Mouse (Mus musculus) erythroblast, embryonic 14.5 days (primary cell): Measurements from ENCODE around the gene Prg3. TPM values are rescaled to one million over a fixed set of nuclear protein-coding genes. Genes with fewer than 3 reads are reported as not detected.

ENCODE experiments used
- H3K27me3 ChIP-seq: 2 replicates; pipeline ENCODE4 v1.6.1; 2012; ENCODE audit warnings: inconsistent platforms; ENCODE audit not compliant: control insufficient read depth
- H3K36me3 ChIP-seq: 2 replicates; pipeline ENCODE4 v1.6.1; 2012; ENCODE audit warnings: mild to moderate bottlenecking, inconsistent platforms; ENCODE audit not compliant: control insufficient read depth
- H3K4me1 ChIP-seq: 2 replicates; pipeline ENCODE4 v1.6.1; 2012; ENCODE audit warnings: inconsistent platforms; ENCODE audit not compliant: control insufficient read depth
- H3K4me3 ChIP-seq: replicated peaks from 2 replicates; pipeline ENCODE3; 2012; ENCODE audit warnings: moderate library complexity, mild to moderate bottlenecking, inconsistent platforms
- H3K9me3 ChIP-seq: 2 replicates; pipeline ENCODE4 v1.6.1; 2012; ENCODE audit warnings: low read length, inconsistent platforms, mixed read lengths; ENCODE audit not compliant: control insufficient read depth
- GATA1 ChIP-seq: IDR thresholded peaks from 2 replicates; pipeline ENCODE4 v1.6.1; 2012; ENCODE audit warnings: low read length, inconsistent platforms, mixed read lengths
- TAL1 ChIP-seq: IDR thresholded peaks from 3 replicates; pipeline ENCODE4 v1.6.1; 2012; ENCODE audit warnings: low read length, inconsistent platforms, mixed read lengths
- polyA plus RNA-seq: library from polyadenylated mRNA; stranded (reverse); fragments of >175 nt; gene quantifications from 2 replicates; pipeline ENCODE4 v1.2.3, GENCODE M21; 2012

Gene Prg3
- polyA plus RNA-seq, 1 experiment = 0.04 TPM

DNA sequence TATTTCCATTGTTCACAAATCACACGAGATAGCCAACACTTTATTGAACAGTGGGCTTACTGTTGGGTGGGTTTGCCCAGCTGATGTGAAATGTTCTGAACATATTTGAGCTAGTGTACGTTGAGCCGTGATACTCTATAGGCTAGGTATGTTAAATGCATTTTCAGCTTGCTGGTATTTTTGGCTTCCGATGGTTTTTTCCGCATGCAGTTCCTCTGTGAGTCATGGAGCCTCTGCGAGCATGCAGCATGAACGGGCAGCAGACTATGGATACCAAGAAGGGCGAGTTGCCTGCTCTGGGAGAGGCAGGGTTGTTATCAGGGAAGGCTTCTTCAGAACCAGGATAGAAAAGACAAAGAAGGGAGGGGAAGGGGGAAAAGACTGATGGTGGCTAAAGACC is 37.0 kb upstream of the Prg3 start:
- Histone ChIP-seq H3K4me1 (peaks cover 56% of the 10 kb centered on the region), H3K4me3 (no peak overlapping the region), H3K36me3 (peaks cover 100% of the 10 kb centered on the region), H3K27me3 (no peaks in the 10 kb centered on the region; the same call in 1 of the 2 replicates), H3K9me3 (no peaks in the 10 kb centered on the region)
- TF ChIP-seq TAL1 (no peak), GATA1 (no peak)

DNA sequence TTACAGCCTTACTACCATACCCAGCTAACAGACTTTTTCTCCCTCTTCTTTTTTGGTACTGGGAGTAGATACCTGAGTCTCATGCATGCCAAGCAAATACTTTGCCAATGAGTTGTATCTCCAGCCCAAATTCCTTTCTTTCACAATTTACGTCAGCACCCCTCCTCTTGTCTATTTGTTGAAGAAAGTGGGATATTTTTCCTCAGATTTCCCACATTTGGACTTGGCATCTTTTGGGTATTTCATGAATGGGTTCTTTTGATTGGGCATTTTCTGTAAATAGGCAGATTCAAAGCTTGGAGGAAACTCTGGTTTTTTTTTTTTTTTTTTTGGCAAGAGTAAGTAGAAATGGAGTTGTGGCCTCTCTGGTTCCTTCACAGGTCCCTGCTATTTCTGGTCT is 35.8 kb upstream of the Prg3 start:
- Histone ChIP-seq H3K36me3 (peaks cover 100% of the 10 kb centered on the region), H3K9me3 (no peaks in the 10 kb centered on the region), H3K4me3 (no peak overlapping the region), H3K4me1 (peaks cover 44% of the 10 kb centered on the region), H3K27me3 (no peaks in the 10 kb centered on the region; the same call in 1 of the 2 replicates)
- TF ChIP-seq TAL1 (no peak), GATA1 (no peak)

DNA sequence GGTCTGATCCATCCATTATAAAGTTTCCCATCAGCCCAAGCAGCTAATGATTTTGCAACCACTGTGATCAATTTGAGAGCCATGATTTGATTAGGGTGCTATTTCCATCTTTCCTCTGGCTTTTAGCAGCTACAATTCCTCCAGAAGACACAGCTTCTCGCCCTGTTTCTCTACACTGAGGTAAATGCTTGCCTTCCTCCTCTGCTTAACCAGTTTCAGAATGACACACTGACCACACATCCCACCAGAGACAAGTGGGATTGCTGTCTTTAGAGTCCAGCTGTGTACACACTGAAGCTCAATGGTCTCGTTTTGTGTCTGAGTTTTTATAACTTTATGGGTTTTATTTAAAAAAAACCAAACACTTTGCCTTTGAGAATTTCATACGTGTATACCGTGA is 35.3 kb upstream of the Prg3 start:
- TF ChIP-seq GATA1 (no peak), TAL1 (no peak)
- Histone ChIP-seq H3K4me1 (peaks cover 41% of the 10 kb centered on the region), H3K4me3 (no peak overlapping the region), H3K36me3 (peaks cover 100% of the 10 kb centered on the region), H3K9me3 (no peaks in the 10 kb centered on the region), H3K27me3 (no peaks in the 10 kb centered on the region; the same call in 1 of the 2 replicates)

DNA sequence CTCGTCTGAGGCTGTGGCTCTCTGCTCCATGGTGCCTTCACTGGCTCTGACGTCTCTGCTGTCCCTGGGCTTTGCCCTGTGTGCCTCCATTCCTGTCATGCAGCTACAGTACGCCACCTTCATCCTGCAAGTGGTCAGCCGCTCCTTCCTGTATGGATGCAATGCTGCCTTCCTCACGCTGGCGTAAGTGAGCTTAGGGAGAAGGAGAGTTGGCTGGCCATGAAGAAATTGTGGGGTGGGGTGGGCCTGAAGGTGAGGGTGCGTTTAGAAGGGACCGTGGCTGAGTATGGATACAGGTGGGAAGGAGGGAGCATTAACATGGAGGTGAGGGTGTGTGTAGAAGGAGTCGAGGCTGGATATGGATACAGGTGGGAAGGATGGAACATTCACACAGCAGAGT is 32.6 kb upstream of the Prg3 start:
- TF ChIP-seq TAL1 (no peak), GATA1 (no peak)
- no peaks in the 10 kb centered on the region for H3K9me3 ChIP-seq
- H3K27me3 ChIP-seq = no peaks in the 10 kb centered on the region; the same call in 1 of the 2 replicates
- H3K4me1 ChIP-seq = peaks cover 23% of the 10 kb centered on the region
- peaks cover 100% of the 10 kb centered on the region for H3K36me3 ChIP-seq
- no peak overlapping the region for H3K4me3 ChIP-seq

DNA sequence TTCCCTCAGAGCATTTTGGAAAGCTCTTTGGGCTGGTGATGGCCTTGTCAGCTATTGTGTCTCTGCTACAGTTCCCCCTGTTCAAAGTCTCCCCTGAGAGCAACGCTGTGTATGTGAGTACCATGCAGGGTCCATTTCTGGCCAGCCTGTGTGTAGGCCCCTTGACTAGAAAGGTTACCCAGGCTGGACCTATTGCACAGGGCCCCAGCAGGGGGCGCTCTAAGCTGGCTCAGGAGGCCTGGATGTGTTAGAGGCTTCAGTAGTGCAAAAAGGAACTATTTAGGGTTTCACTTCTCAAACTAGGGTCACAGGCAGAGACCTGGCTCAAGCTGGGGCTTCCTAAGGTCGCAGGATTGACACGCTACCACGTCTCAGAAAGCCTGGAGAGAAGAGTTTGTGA is 31.7 kb upstream of the Prg3 start:
- no peak for TF ChIP-seq GATA1
- no peak for TF ChIP-seq TAL1
- peaks cover 22% of the 10 kb centered on the region for H3K4me1 ChIP-seq
- no peaks in the 10 kb centered on the region; the same call in 1 of the 2 replicates for H3K27me3 ChIP-seq
- H3K4me3 ChIP-seq = no peak overlapping the region
- no peaks in the 10 kb centered on the region for H3K9me3 ChIP-seq
- H3K36me3 ChIP-seq = peaks cover 96% of the 10 kb centered on the region

DNA sequence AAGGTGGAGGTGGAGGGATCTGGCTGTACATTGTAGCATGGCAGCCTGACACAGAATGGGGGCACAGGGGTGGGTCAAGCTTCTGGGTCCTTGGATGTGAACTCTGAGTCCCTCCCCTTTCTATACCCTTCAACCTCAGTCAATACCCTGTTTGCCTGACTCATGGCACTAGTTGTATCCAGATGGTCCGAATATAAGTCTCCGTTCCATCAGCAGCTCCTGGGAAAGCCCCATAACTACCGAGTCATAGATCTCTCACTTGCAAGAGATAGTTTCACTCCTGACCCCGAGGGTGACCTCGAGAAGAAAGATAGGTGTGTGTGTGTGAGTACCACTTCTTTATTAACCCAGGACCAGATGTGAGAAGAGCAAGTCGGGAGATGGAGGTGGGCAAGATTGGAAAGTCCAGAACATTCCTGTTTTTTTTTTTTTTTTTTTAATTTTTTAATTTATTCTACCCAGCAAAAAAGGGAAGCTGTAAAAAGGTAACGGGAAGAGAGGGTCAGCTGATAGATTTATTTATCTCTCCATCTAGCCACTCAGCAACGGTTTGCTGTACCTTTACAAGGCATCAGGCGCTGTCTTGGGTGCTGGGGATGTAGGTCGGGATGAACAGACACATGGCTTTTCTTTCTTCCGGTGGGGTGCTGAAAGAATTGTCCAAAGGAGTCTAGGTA is 29.3 kb upstream of the Prg3 start:
- H3K9me3 ChIP-seq = no peaks in the 10 kb centered on the region
- H3K36me3 ChIP-seq = peaks cover 78% of the 10 kb centered on the region
- H3K4me1 ChIP-seq = peaks cover 15% of the 10 kb centered on the region
- no peaks in the 10 kb centered on the region; the same call in 1 of the 2 replicates for H3K27me3 ChIP-seq
- no peak overlapping the region for H3K4me3 ChIP-seq
- TF ChIP-seq GATA1 = no peak

DNA sequence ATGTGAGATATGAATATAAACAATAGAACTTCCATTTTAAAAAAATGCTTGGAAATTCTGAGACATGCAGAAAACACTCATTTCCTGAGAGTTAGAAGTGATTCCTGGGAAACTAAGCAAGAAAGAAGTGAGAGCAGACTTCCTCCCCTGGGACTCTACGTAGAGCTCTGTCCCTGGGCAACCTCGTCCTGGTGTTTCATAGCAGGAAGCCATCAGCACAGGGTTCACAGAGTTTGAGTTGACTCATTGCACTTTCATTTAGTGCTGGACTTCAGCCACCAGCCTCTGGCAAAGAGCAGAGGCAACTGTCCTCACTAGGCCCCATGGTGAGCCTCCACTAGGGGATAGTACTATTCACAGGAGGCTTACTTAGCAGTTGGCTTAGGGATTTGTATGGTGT is 26.7 kb upstream of the Prg3 start:
- Histone ChIP-seq H3K36me3 (peaks cover 55% of the 10 kb centered on the region), H3K4me1 (peaks cover 4% of the 10 kb centered on the region), H3K27me3 (no peaks in the 10 kb centered on the region), H3K4me3 (no peak overlapping the region), H3K9me3 (no peaks in the 10 kb centered on the region)
- no peak for TF ChIP-seq TAL1
- TF ChIP-seq GATA1 = no peak

DNA sequence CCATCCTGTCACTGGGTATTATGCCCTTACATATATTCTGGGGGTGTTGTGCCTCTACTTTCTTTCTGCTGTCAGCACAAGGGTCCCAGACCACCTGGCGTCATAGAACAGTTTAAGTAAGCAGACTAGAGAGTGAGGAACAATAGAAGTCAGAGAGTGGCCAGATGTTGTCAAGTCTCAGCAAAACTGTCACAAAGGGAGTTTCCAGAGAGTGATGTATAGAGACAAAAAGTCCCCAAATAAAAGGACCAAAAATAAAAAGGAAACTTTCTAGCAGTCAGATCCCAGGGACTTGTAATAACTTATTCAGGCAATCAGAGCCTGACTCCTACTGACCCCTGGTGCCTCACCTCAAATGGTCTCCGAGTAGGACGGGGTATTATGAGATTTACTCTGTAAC is 26.1 kb upstream of the Prg3 start:
- Histone ChIP-seq H3K27me3 (no peaks in the 10 kb centered on the region), H3K4me3 (no peak overlapping the region), H3K36me3 (peaks cover 49% of the 10 kb centered on the region), H3K4me1 (peaks cover 4% of the 10 kb centered on the region), H3K9me3 (no peaks in the 10 kb centered on the region)
- TF ChIP-seq GATA1 = no peak
- no peak for TF ChIP-seq TAL1

DNA sequence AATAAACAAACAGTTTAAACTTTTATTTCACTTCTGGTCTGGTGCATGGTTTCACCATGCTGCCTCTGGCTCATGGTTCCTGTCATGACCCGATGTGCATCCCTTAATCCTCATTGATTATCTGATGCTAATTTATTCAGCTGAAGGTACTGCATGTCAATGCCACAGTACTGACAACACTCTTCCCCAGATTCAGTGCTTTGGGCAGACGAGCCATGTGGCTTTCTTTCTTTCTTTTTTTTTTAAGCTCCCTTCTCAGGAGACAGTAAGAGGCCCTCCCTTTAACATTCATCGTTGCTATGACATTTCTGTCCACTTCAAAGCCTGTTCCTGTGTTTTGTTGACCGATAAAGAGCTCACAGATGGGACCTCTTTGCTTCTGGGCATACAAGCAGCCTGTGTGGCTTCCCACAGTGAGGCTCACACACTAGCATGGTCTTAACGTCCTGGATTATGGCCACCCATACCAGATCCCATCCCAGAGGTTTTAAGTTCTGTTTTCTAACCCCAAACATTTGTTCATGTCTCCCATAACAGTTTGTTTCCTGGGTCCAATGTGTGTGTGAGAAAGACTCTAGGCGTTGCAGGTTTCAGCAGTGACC is 25.0 kb upstream of the Prg3 start:
- no peak overlapping the region for H3K4me3 ChIP-seq
- no peaks in the 10 kb centered on the region for H3K9me3 ChIP-seq
- peaks cover 2% of the 10 kb centered on the region for H3K4me1 ChIP-seq
- TF ChIP-seq GATA1 (no peak), TAL1 (no peak)
- peaks cover 38% of the 10 kb centered on the region for H3K36me3 ChIP-seq
- H3K27me3 ChIP-seq = no peaks in the 10 kb centered on the region
